Mouse (Mus musculus) embryonic facial prominence, embryonic 12.5 days (tissue): ENCODE results near the gene Nav2. TPM values are rescaled to one million over a fixed set of nuclear protein-coding genes. Genes with fewer than 3 reads are reported as not detected.

Source experiments
- ATAC-seq: fragments of 200-750 bp; cut with Nextera tagmentation; 2 replicates; pipeline ENCODE4 v1.8.0; 2017; ENCODE audit not compliant: insufficient number of reproducible peaks, insufficient read depth, low FRiP score, low TSS enrichment
- H3K27ac ChIP-seq: fragments of 300-500 bp; sonication (generic); 2 replicates; pipeline ENCODE4 v1.5.1; 2016; ENCODE audit warnings: mild to moderate bottlenecking
- H3K27me3 ChIP-seq: fragments of 300-500 bp; sonication (generic); 2 replicates; pipeline ENCODE4 v1.6.1; 2016; ENCODE audit warnings: mild to moderate bottlenecking, moderate library complexity
- H3K36me3 ChIP-seq: fragments of 300-500 bp; sonication (generic); 2 replicates; pipeline ENCODE4 v1.6.1; 2016; ENCODE audit warnings: mild to moderate bottlenecking
- H3K4me1 ChIP-seq: fragments of 300-500 bp; sonication (generic); 2 replicates; pipeline ENCODE4 v1.6.1; 2016
- H3K4me2 ChIP-seq: fragments of 300-500 bp; sonication (generic); replicated peaks from 2 replicates; pipeline ENCODE4 v1.6.1; 2016; ENCODE audit warnings: mild to moderate bottlenecking, moderate library complexity
- H3K4me3 ChIP-seq: fragments of 300-500 bp; sonication (generic); 2 replicates; pipeline ENCODE4 v1.5.1; 2016; ENCODE audit warnings: mild to moderate bottlenecking
- H3K9ac ChIP-seq: fragments of 300-500 bp; sonication (generic); 2 replicates; pipeline ENCODE4 v1.6.1; 2016; ENCODE audit warnings: mild to moderate bottlenecking, moderate library complexity
- H3K9me3 ChIP-seq: fragments of 300-500 bp; sonication (generic); 2 replicates; pipeline ENCODE4 v1.6.1; 2016; ENCODE audit warnings: mild to moderate bottlenecking, moderate library complexity
- WGBS: fragments of 180-500 bp; shearing (Covaris S2); methylation state at CpG from one replicate; pipeline ENCODE4 v1.1.7; 2016; 5-methylcytosine and 5-hydroxymethylcytosine counted together
- polyA plus RNA-seq: library from polyadenylated mRNA; unstranded; fragments of >200 nt; fragmentation: Nextera tagmentation; extraction: Ambion mirVana; gene quantifications from 2 replicates; pipeline ENCODE4 v1.2.1, GENCODE M21; 2016

The Nav2 gene
- polyA plus RNA-seq, 1 experiment from 2014 or later, result 14.2 TPM

GRCm38 (mm10) chr7:49428947-49429346, 520.4 kb downstream of the Nav2 start:
- peak; percentile 64; the same call in 1 of the 2 replicates for ATAC-seq
- H3K4me1 ChIP-seq, result no peaks in the 10 kb centered on the region
- H3K36me3 ChIP-seq, result no peaks in the 10 kb centered on the region
- H3K9ac ChIP-seq, result no peak overlapping the region
- no peak overlapping the region for H3K4me2 ChIP-seq
- H3K27me3 ChIP-seq, result no peaks in the 10 kb centered on the region
- H3K4me3 ChIP-seq, result no peak overlapping the region
- H3K27ac ChIP-seq, result 0 out of 2 replicates have a peak overlapping the region, but pooled peaks have one; percentile 17
- H3K9me3 ChIP-seq, result no peaks in the 10 kb centered on the region
- 72% methylated on average over 5 of the region's 5 CpGs for WGBS

- no peak overlapping the region for H3K4me2 ChIP-seq
These were observed 522.3 kb downstream of the Nav2 start for GRCm38 (mm10) chr7:49430808-49431207.

GRCm38 (mm10) chr7:49433945-49434344, 525.4 kb downstream of the Nav2 start:
- no peaks in the 10 kb centered on the region for H3K27me3 ChIP-seq
- H3K4me1 ChIP-seq, result peaks cover 19% of the 10 kb centered on the region
- no peak overlapping the region for H3K4me2 ChIP-seq
- no peak for ATAC-seq
- no peak overlapping the region for H3K9ac ChIP-seq
- no peaks in the 10 kb centered on the region for H3K36me3 ChIP-seq
- H3K9me3 ChIP-seq, result no peaks in the 10 kb centered on the region
- H3K27ac ChIP-seq, result no peak overlapping the region
- no peak overlapping the region for H3K4me3 ChIP-seq

More at GRCm38 (mm10) chr7:49430808-49431207, 522.3 kb downstream of the Nav2 start:
- H3K4me3 ChIP-seq, result no peak overlapping the region
- WGBS, result 80% methylated on average over 7 of the region's 7 CpGs
- no peaks in the 10 kb centered on the region for H3K36me3 ChIP-seq
- H3K4me1 ChIP-seq, result no peaks in the 10 kb centered on the region
- no peak overlapping the region for H3K9ac ChIP-seq
- H3K27me3 ChIP-seq, result no peaks in the 10 kb centered on the region
- H3K27ac ChIP-seq, result no peak overlapping the region
- no peak for ATAC-seq
- H3K9me3 ChIP-seq, result no peaks in the 10 kb centered on the region

- Histone ChIP-seq H3K4me1 (peaks cover 24% of the 10 kb centered on the region), H3K9ac (no peak overlapping the region), H3K9me3 (no peaks in the 10 kb centered on the region), H3K36me3 (no peaks in the 10 kb centered on the region), H3K27me3 (no peaks in the 10 kb centered on the region), H3K27ac (peak overlapping the region; percentile 51; the same call in 1 of the 2 replicates), H3K4me2 (no peak overlapping the region), H3K4me3 (no peak overlapping the region)
- no peak for ATAC-seq
- 68% methylated on average over 7 of the region's 7 CpGs for WGBS
These were observed 528.0 kb downstream of the Nav2 start for GRCm38 (mm10) chr7:49436492-49436891.

GRCm38 (mm10) chr7:49437901-49438300, 529.4 kb downstream of the Nav2 start:
- Histone ChIP-seq H3K4me3 (no peak overlapping the region), H3K27me3 (no peaks in the 10 kb centered on the region), H3K36me3 (no peaks in the 10 kb centered on the region), H3K27ac (peak overlapping the region; percentile 69), H3K4me1 (peaks cover 33% of the 10 kb centered on the region), H3K4me2 (0 out of 2 replicates have a peak overlapping the region, but pooled peaks have one; percentile 11), H3K9ac (no peak overlapping the region), H3K9me3 (no peaks in the 10 kb centered on the region)
- ATAC-seq, result peak; percentile 7; the same call in 1 of the 2 replicates
- WGBS, result 8% methylated on average over 11 of the region's 11 CpGs

GRCm38 (mm10) chr7:49439136-49439535, 530.6 kb downstream of the Nav2 start:
- Histone ChIP-seq H3K9me3 (no peaks in the 10 kb centered on the region), H3K4me3 (no peak overlapping the region), H3K9ac (no peak overlapping the region), H3K36me3 (no peaks in the 10 kb centered on the region), H3K4me2 (no peak overlapping the region), H3K27ac (peak overlapping the region; percentile 69; the same call in 1 of the 2 replicates), H3K27me3 (0 out of 2 replicates have a peak, but pooled peaks cover 3% of the 10 kb centered on the region), H3K4me1 (peaks cover 40% of the 10 kb centered on the region)
- no peak for ATAC-seq
- WGBS, result 65% methylated on average over 2 of the region's 2 CpGs

- no peak overlapping the region for H3K4me2 ChIP-seq
- no peak overlapping the region for H3K4me3 ChIP-seq
- no peaks in the 10 kb centered on the region for H3K9me3 ChIP-seq
- H3K36me3 ChIP-seq, result no peaks in the 10 kb centered on the region
- peaks cover 44% of the 10 kb centered on the region for H3K4me1 ChIP-seq
- 0 out of 2 replicates have a peak, but pooled peaks cover 3% of the 10 kb centered on the region for H3K27me3 ChIP-seq
- ATAC-seq, result no peak
- H3K9ac ChIP-seq, result no peak overlapping the region
- H3K27ac ChIP-seq, result no peak overlapping the region
- 85% methylated on average over 14 of the region's 14 CpGs for WGBS
These were observed 531.9 kb downstream of the Nav2 start for GRCm38 (mm10) chr7:49440333-49440969.

GRCm38 (mm10) chr7:49442174-49442573, 533.7 kb downstream of the Nav2 start:
- Histone ChIP-seq H3K4me2 (no peak overlapping the region), H3K4me1 (peaks cover 40% of the 10 kb centered on the region), H3K27ac (peak overlapping the region; percentile 61; the same call in 1 of the 2 replicates), H3K9ac (no peak overlapping the region), H3K9me3 (no peaks in the 10 kb centered on the region), H3K36me3 (no peaks in the 10 kb centered on the region), H3K4me3 (no peak overlapping the region), H3K27me3 (0 out of 2 replicates have a peak, but pooled peaks cover 3% of the 10 kb centered on the region)
- ATAC-seq, result no peak
- 32% methylated on average over 8 of the region's 8 CpGs for WGBS

- no peak for ATAC-seq
- Histone ChIP-seq H3K27me3 (peaks cover 15% of the 10 kb centered on the region), H3K9ac (no peak overlapping the region), H3K36me3 (no peaks in the 10 kb centered on the region), H3K4me3 (no peak overlapping the region), H3K9me3 (no peaks in the 10 kb centered on the region), H3K4me1 (peaks cover 37% of the 10 kb centered on the region), H3K27ac (no peak overlapping the region), H3K4me2 (no peak overlapping the region)
- 59% methylated on average over 3 of the region's 3 CpGs for WGBS
These were observed 540.1 kb downstream of the Nav2 start for GRCm38 (mm10) chr7:49448580-49448979.

GRCm38 (mm10) chr7:49450261-49451141, 542.0 kb downstream of the Nav2 start:
- peaks cover 14% of the 10 kb centered on the region for H3K27me3 ChIP-seq
- H3K36me3 ChIP-seq, result no peaks in the 10 kb centered on the region
- peaks cover 32% of the 10 kb centered on the region for H3K4me1 ChIP-seq
- WGBS, result 6% methylated on average over 22 of the region's 22 CpGs
- peak overlapping the region; percentile 46 for H3K4me2 ChIP-seq
- H3K9ac ChIP-seq, result peak overlapping the region; percentile 27; the same call in 1 of the 2 replicates
- ATAC-seq, result peak; percentile 63; the same call in 1 of the 2 replicates
- peak overlapping the region; percentile 73 for H3K27ac ChIP-seq
- H3K9me3 ChIP-seq, result no peaks in the 10 kb centered on the region
- H3K4me3 ChIP-seq, result peak overlapping the region; percentile 12; the same call in 1 of the 2 replicates

GRCm38 (mm10) chr7:49451240-49451639, 542.7 kb downstream of the Nav2 start:
- peak overlapping the region; percentile 46 for H3K4me2 ChIP-seq
- WGBS, result 83% methylated on average over 10 of the region's 10 CpGs
- H3K36me3 ChIP-seq, result no peaks in the 10 kb centered on the region
- no peaks in the 10 kb centered on the region for H3K9me3 ChIP-seq
- H3K9ac ChIP-seq, result no peak overlapping the region; the same call in 1 of the 2 replicates
- H3K27ac ChIP-seq, result peak overlapping the region; percentile 73
- H3K27me3 ChIP-seq, result peaks cover 14% of the 10 kb centered on the region
- peaks cover 32% of the 10 kb centered on the region for H3K4me1 ChIP-seq
- ATAC-seq, result no peak
- H3K4me3 ChIP-seq, result no peak overlapping the region
